Mouse (Mus musculus) hindbrain, postnatal 0 days (tissue): ENCODE results near the gene Ddx24. TPM values are rescaled to one million over a fixed set of nuclear protein-coding genes. Genes with fewer than 3 reads are reported as not detected.

ENCODE experiments used
- ATAC-seq: fragments of 200-750 bp; cut with Nextera tagmentation; 2 replicates; pipeline ENCODE4 v1.8.0; 2017; ENCODE audit warnings: mild to moderate bottlenecking, moderate TSS enrichment, moderate library complexity
- DNase-seq: peaks from one replicate; pipeline ENCODE4 v3.0.0-alpha.2; 2015; ENCODE audit warnings: low spot score
- H3K27ac ChIP-seq: fragments of 300-500 bp; sonication (generic); 2 replicates; pipeline ENCODE4 v1.5.1; 2014; ENCODE audit warnings: mild to moderate bottlenecking
- H3K27me3 ChIP-seq: fragments of 300-500 bp; sonication (generic); 2 replicates; pipeline ENCODE4 v1.6.1; 2014; ENCODE audit warnings: low read length, mixed read lengths; ENCODE audit not compliant: insufficient read depth
- H3K36me3 ChIP-seq: fragments of 300-500 bp; sonication (generic); 2 replicates; pipeline ENCODE4 v1.6.1; 2014; ENCODE audit warnings: low read length, mixed read lengths; ENCODE audit not compliant: insufficient read depth
- H3K4me1 ChIP-seq: fragments of 300-500 bp; sonication (generic); 2 replicates; pipeline ENCODE4 v1.6.1; 2014; ENCODE audit warnings: antibody characterized with exemption, low read length, mixed read lengths; ENCODE audit not compliant: insufficient read depth
- H3K4me2 ChIP-seq: fragments of 300-500 bp; sonication (generic); 2 replicates; pipeline ENCODE4 v1.6.1; 2014; ENCODE audit warnings: low read depth, mild to moderate bottlenecking, low read length, moderate library complexity, mixed read lengths
- H3K4me3 ChIP-seq: fragments of 300-500 bp; sonication (generic); 2 replicates; pipeline ENCODE4 v1.5.1; 2014; ENCODE audit warnings: low read length
- H3K9ac ChIP-seq: fragments of 300-500 bp; sonication (generic); replicated peaks from 2 replicates; pipeline ENCODE4 v1.6.1; 2014; ENCODE audit warnings: mild to moderate bottlenecking, low read length, moderate library complexity, mixed read lengths
- H3K9me3 ChIP-seq: fragments of 300-500 bp; sonication (generic); 2 replicates; pipeline ENCODE4 v1.6.1; 2016; ENCODE audit warnings: low read length, mixed read lengths
- CTCF ChIP-seq: IDR thresholded peaks from 2 replicates; pipeline ENCODE4 v1.5.1; 2016; ENCODE audit warnings: antibody characterized with exemption, control low read depth, low read depth
- WGBS: fragments of 180-500 bp; shearing (Covaris S2); extraction: QIAGEN DNeasy Blood & Tissue Kit; methylation state at CpG from one replicate; pipeline ENCODE4 v1.1.7; 2014; 5-methylcytosine and 5-hydroxymethylcytosine counted together
- polyA plus RNA-seq: library from polyadenylated mRNA; unstranded; fragments of >200 nt; fragmentation: Nextera tagmentation; extraction: Ambion mirVana; gene quantifications from 2 replicates; pipeline ENCODE4 v1.2.1, GENCODE M21; 2015
- total RNA-seq: library from RNA; depleted of rRNA; stranded (reverse); fragments of >200 nt; gene quantifications from 2 replicates; pipeline ENCODE4 v1.2.3, GENCODE M21; 2014; rRNA removed

The Ddx24 gene
- total and polyA plus RNA-seq, 2 experiments from 2014 or later = 148 to 220 TPM

GRCm38 (mm10) chr12:103367171-103367570 lies 58.5 kb downstream of the Ddx24 start:
- 70% methylated on average over 2 of the region's 2 CpGs for WGBS
- H3K4me1 ChIP-seq = no peaks in the 10 kb centered on the region

GRCm38 (mm10) chr12:103362336-103362735 lies 63.3 kb downstream of the Ddx24 start:
- ATAC-seq (no peak), DNase-seq (no peak)
- Histone ChIP-seq H3K4me2 (no peak overlapping the region), H3K36me3 (no peaks in the 10 kb centered on the region), H3K4me3 (no peak overlapping the region), H3K27ac (no peak overlapping the region), H3K9me3 (no peaks in the 10 kb centered on the region), H3K27me3 (no peaks in the 10 kb centered on the region), H3K4me1 (no peaks in the 10 kb centered on the region), H3K9ac (no peak overlapping the region)
- TF ChIP-seq CTCF = no peak
- 84% methylated on average over 3 of the region's 3 CpGs for WGBS

More at GRCm38 (mm10) chr12:103367171-103367570, 58.5 kb downstream of the Ddx24 start:
- no peak for TF ChIP-seq CTCF
- no peak overlapping the region for H3K9ac ChIP-seq
- H3K4me2 ChIP-seq = no peak overlapping the region
- DNase-seq = no peak
- no peak for ATAC-seq
- H3K27ac ChIP-seq = no peak overlapping the region
- H3K27me3 ChIP-seq = no peaks in the 10 kb centered on the region
- H3K36me3 ChIP-seq = no peaks in the 10 kb centered on the region
- no peaks in the 10 kb centered on the region for H3K9me3 ChIP-seq
- H3K4me3 ChIP-seq = no peak overlapping the region

- no peak overlapping the region for H3K27ac ChIP-seq
- no peak for DNase-seq
- ATAC-seq = no peak
- no peaks in the 10 kb centered on the region for H3K9me3 ChIP-seq
- H3K27me3 ChIP-seq = no peaks in the 10 kb centered on the region
- no peaks in the 10 kb centered on the region for H3K36me3 ChIP-seq
- H3K9ac ChIP-seq = no peak overlapping the region
- H3K4me1 ChIP-seq = no peaks in the 10 kb centered on the region
- H3K4me3 ChIP-seq = no peak overlapping the region
- WGBS = 84% methylated on average over 17 of the region's 17 CpGs
- H3K4me2 ChIP-seq = no peak overlapping the region
- no peak for TF ChIP-seq CTCF
Measured at GRCm38 (mm10) chr12:103361539-103362307, 63.9 kb downstream of the Ddx24 start.

- H3K4me3 ChIP-seq = no peak overlapping the region
- H3K4me2 ChIP-seq = no peak overlapping the region
- no peaks in the 10 kb centered on the region for H3K27me3 ChIP-seq
- H3K36me3 ChIP-seq = no peaks in the 10 kb centered on the region
- ATAC-seq (no peak), DNase-seq (no peak)
- H3K9ac ChIP-seq = no peak overlapping the region
- no peaks in the 10 kb centered on the region for H3K4me1 ChIP-seq
- WGBS = 82% methylated on average over 8 of the region's 8 CpGs
- no peak for TF ChIP-seq CTCF
- H3K9me3 ChIP-seq = no peaks in the 10 kb centered on the region
- H3K27ac ChIP-seq = no peak overlapping the region
Measured at GRCm38 (mm10) chr12:103360812-103361211, 64.8 kb downstream of the Ddx24 start.

GRCm38 (mm10) chr12:103358951-103359801 lies 66.5 kb downstream of the Ddx24 start:
- Histone ChIP-seq H3K4me3 (no peak overlapping the region), H3K4me2 (no peak overlapping the region), H3K9me3 (no peaks in the 10 kb centered on the region), H3K4me1 (no peaks in the 10 kb centered on the region), H3K27ac (no peak overlapping the region), H3K9ac (no peak overlapping the region), H3K27me3 (no peaks in the 10 kb centered on the region), H3K36me3 (no peaks in the 10 kb centered on the region)
- ATAC-seq = no peak; the same call in 1 of the 2 replicates
- DNase-seq = no peak
- no peak for TF ChIP-seq CTCF
- 69% methylated on average over 4 of the region's 4 CpGs for WGBS

- ATAC-seq = no peak
- 58% methylated on average over 8 of the region's 8 CpGs for WGBS
- Histone ChIP-seq H3K27me3 (no peaks in the 10 kb centered on the region), H3K9me3 (no peaks in the 10 kb centered on the region), H3K4me3 (no peak overlapping the region), H3K27ac (no peak overlapping the region), H3K9ac (no peak overlapping the region), H3K4me2 (no peak overlapping the region), H3K36me3 (no peaks in the 10 kb centered on the region), H3K4me1 (no peaks in the 10 kb centered on the region)
- no peak for TF ChIP-seq CTCF
- DNase-seq = no peak
Measured at GRCm38 (mm10) chr12:103358216-103358615, 67.4 kb downstream of the Ddx24 start.

Other genes with a start within 250 kb of the Ddx24 start
- 1.3 and 3.6 TPM in 2 replicates for gene Prima1, start 183.7 kb downstream of the Ddx24 start, total RNA-seq
- gene Prima1, start 183.7 kb downstream of the Ddx24 start, polyA plus RNA-seq = 0.87 and 0.93 TPM in 2 replicates
- gene Fam181a, start 114.9 kb downstream of the Ddx24 start, total RNA-seq = 14.6 and 18.5 TPM in 2 replicates
- gene Fam181a, start 114.9 kb downstream of the Ddx24 start, polyA plus RNA-seq = 8.1 and 9.2 TPM in 2 replicates
- 3.2 and 4.2 TPM in 2 replicates for gene Asb2, start 69.8 kb downstream of the Ddx24 start, total RNA-seq
- 1.4 and 1.6 TPM in 2 replicates for gene Asb2, start 69.8 kb downstream of the Ddx24 start, polyA plus RNA-seq
- gene Otub2, start 37.1 kb downstream of the Ddx24 start, total RNA-seq = 21.0 and 27.6 TPM in 2 replicates
- 17.3 and 18.5 TPM in 2 replicates for gene Otub2, start 37.1 kb downstream of the Ddx24 start, polyA plus RNA-seq
- gene 9330161L09Rik, start 18.0 kb downstream of the Ddx24 start, total RNA-seq = 4.2 and 6.5 TPM in 2 replicates
- gene 9330161L09Rik, start 18.0 kb downstream of the Ddx24 start, polyA plus RNA-seq = 0.91 and 1.1 TPM in 2 replicates
- 18.4 and 28.6 TPM in 2 replicates for gene Ifi27, start 8.4 kb upstream of the Ddx24 start, total RNA-seq
- gene Ifi27, start 8.4 kb upstream of the Ddx24 start, polyA plus RNA-seq = 26.7 and 29.2 TPM in 2 replicates
- gene Ifi27l2a, start 17.9 kb upstream of the Ddx24 start, total RNA-seq = 3.2 TPM in 1 of 2 replicates, not detected in the other
- 13.1 and 13.5 TPM in 2 replicates for gene Ifi27l2a, start 17.9 kb upstream of the Ddx24 start, polyA plus RNA-seq
- gene Ifi27l2b, start 31.4 kb upstream of the Ddx24 start, total RNA-seq = not detected in 2 replicates
- gene Ifi27l2b, start 31.4 kb upstream of the Ddx24 start, polyA plus RNA-seq = not detected in 2 replicates
- gene Ppp4r4, start 106.5 kb upstream of the Ddx24 start, total RNA-seq = 6.6 and 6.7 TPM in 2 replicates
- 3.0 and 3.6 TPM in 2 replicates for gene Ppp4r4, start 106.5 kb upstream of the Ddx24 start, polyA plus RNA-seq
- gene Serpina10, start 205.6 kb upstream of the Ddx24 start, total RNA-seq = not detected in 2 replicates
- gene Serpina10, start 205.6 kb upstream of the Ddx24 start, polyA plus RNA-seq = 0.16 TPM in 1 of 2 replicates, not detected in the other
- not detected in 2 replicates for gene Serpina6, start 231.4 kb upstream of the Ddx24 start, total RNA-seq
- not detected in 2 replicates for gene Serpina6, start 231.4 kb upstream of the Ddx24 start, polyA plus RNA-seq